Mouse (Mus musculus) frontal cortex, adult 2 months (tissue): ENCODE results near the gene Trib3. TPM values are rescaled to one million over a fixed set of nuclear protein-coding genes. Genes with fewer than 3 reads are reported as not detected.
A peak's percentile ranks its signal among the peaks of the same experiment; 100 is the strongest.

Source experiments
- DNase-seq, 2 experiments: peaks; one replicate each; pipeline ENCODE4 v3.0.0; 2022; ENCODE audit warnings: low spot score in 1 of 2; ENCODE audit errors: extremely low spot score in 1 of 2
- polyA plus RNA-seq: library from polyadenylated mRNA; depleted of rRNA; stranded (reverse); fragments of >200 nt; gene quantifications from 2 replicates; pipeline ENCODE4 v1.2.3, GENCODE M21; 2012

Gene Trib3
- polyA plus RNA-seq, 1 experiment: 0.52 TPM

DNA sequence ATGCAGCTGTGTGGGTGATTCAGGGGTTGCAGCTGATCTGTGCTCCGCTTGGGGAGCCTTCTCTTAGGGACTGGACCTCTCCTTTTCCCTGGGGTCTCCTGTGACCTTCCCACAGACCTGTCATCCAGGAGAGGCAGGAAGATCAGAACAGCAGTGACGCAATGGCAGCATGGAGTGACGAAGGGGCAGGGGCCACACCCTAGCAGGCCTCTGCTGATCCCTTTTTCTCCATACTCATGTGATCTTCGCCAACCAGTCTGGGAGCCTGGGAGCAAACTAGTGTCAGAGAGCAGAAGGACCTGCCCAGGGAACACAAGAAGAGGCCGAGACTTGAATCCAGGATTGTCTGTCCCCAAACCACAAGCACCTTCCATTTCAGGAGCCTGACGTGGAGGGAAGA, 5.4 kb upstream of the Trib3 start:
- no peak for DNase-seq

DNA sequence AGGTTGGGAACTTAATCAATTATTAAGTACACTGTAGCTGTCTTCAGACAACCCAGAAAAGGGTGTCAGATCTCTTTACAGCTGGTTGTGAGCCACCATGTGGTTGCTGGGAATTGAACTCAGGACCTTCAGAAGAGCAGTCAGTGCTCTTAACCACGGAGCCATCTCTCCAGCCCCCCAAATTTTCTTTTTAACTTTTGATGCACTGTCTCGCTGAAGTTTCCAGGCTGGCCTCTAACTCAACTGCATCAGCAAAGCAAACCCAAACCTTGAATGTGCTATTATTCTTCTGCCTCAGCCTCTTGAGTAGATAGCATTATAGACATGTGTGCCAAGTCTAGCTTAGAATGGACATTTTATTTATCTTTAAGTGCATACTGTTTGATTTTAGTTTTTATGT, 3.9 kb upstream of the Trib3 start:
- no peak for DNase-seq

DNA sequence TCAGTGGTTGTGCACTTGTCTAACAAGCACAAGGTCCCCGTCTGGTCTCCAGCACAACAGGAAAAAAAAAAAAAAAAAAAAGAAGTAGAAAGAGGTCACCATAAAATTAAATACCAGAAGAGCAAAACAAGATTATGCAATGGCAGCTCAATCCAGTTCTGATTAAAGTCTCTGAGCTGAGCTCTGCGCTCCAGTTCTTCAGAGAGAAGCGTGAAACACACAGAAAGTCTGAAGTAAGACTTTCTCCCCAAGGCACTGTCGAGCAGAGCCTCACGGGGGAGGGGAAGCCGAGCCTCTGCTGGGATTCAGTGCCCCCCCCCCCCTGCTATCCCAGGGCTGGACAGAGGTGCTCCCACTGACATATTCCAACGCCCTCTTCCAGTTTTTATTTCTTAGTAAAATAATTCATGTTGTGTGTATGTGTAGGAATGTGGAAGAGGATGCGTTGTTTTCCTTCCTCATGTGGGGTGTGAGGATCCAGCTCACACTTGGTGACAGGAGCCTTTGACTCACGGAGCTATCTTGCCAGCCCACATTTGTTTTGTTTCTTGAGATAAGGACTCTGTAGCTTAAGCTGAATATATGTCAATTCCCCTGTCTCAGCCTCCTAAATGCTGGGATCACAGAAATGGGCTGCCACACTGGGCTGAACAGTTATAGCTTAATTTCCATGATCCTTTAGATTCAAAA, 3.1 kb upstream of the Trib3 start:
- DNase-seq: no peak

DNA sequence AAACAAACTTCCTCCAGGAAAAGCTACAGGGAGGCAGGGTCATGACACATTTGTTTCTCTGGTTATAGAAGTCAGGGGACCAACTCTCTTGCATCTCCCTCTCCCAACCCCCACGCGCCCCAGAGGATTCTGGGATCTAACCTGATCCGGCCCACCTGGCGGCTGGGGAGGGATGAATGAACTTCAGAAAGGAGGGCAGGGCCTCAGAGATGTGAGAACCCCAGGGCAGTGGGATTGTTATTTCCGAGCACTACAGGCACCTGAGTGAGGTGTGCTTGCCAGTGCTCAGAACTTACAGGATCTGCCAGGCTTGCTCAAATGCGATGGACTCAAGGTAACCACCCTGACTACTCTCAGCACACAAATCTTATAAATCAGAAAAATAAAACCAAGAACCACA, 1.6 kb upstream of the Trib3 start:
- no peak for DNase-seq

DNA sequence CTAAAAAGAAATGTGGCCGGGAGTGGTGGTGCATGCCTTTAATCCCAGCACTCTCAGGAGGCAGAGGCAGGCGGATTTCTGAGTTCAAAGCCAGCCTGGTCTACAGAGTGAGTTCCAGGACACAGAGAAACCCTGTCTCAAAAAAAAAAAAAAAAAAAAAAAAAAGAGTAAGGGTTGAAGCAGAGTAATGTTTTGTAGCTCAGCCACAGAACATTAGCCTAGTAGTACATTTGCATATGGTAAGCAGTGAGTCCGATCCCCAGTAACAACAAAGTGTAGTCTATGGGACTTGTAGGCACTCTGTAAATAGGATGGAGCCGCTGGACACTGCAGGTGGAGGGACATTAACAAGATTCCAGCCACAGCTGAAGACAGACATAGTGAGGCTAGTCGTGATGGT, 1.1 kb upstream of the Trib3 start:
- no peak for DNase-seq

DNA sequence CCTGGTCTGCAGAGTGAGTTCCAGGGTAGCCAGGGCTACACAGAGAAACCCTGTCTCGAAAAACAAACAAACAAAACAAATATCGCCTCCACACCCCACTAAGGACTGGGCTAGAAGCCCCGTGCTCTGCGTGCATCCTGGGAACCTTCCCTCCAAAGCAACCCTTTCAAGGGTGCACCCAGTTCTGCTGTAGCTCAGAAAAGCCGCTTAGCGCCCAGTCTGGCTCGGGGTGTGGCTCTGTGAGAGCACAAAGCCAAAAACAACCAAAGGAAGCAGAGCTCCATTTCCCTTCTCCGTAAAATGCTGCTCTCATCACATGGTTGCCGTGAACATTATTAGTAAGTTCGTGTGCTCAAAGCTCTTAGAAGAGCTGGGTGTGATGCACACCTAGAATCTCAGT, 529 bp upstream of the Trib3 start:
- no peak for DNase-seq

DNA sequence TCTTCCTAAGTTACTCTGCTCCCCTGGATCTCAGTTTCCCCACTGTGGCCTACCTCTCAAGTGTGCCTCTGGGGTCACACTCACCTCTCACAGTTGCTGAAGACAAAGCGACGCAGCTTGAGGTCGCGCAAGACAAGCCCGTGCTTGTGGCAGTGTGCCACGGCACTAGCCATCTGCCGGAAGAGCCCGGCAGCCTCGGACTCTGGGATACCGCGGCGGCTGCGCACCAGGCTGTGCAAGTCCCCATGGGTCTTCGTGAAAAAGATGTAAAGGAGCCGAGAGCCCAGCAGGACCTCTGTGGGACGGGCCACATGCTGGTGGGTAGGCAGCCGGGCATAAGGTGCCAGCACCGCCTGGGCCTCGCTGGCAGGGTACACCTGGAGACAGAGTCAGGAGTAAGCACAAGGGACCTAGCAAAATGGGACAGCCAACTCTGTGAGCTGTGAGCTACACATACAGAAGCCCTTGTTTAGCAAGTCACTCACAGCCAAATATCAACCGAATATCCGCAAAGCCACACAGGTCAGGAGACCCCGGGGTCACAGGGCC, 4.1 kb downstream of the Trib3 start:
- no peak for DNase-seq

DNA sequence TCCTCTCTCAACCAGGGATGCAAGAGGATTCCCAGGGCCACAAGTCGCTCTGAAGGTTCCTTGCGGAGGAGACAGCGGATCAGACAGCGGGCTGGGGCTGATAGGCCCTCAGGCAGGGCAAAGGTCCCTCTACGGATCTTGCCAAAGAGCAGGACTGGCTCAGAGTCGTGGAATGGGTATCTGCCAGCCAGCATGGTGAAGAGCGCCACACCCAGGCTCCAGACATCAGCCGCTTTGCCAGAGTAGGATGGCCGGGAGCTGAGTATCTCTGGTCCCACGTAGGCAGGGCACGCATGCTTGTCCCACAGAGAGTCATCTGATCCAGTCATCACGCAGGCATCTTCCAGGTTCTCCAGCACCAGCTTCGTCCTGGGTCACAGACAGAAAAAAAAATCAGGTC, 5.5 kb downstream of the Trib3 start:
- DNase-seq: no peak

DNA sequence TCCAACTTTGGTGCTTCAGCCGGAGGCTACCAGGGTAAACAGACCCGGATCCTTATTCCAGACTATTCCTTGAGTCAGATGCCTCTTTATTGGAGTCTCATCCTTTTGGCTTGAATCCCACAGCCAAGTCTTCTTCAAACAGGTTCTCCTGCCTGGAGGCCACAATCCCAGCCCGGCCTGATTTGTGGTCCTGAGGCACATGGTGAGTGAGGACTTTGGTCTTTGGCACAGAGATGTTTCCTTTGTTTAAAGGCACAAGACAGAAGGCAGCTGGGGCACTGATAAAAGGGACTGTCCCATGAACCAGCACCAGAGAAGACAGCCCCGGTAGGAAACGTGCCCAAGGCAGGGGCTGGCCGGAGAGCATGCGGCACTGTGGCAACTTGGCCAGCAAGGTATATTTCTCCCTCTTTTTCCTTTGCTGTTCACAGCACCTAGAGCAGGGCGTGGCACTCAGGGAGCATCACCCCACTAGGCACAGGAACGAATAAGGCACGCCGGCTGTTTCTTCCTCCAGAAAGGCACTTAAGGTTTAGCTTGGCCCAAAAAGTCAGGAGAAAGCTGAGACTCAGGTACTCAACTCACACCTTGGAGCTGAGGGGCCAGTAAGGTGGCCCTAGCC, 6.1 kb downstream of the Trib3 start:
- no peak for DNase-seq

DNA sequence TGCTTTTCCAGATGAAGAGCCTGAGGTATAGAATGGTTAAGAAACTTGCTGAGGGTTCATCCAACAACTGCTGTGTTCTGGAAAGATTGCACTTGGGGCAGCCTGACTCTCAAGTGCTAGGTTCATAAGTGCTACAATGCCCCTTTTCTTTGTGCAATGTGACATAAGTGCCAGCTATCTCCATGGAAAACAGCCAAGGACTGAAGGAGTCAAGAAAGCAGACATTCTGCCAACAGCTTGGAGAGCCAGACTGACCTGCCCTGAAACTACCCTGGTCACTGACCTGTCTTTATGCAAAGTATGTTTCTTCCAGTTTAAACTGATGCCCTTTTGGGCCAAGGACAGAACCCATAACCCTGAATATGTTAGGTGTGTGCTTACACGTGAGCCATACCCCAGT, 7.0 kb downstream of the Trib3 start:
- no peak for DNase-seq

DNA sequence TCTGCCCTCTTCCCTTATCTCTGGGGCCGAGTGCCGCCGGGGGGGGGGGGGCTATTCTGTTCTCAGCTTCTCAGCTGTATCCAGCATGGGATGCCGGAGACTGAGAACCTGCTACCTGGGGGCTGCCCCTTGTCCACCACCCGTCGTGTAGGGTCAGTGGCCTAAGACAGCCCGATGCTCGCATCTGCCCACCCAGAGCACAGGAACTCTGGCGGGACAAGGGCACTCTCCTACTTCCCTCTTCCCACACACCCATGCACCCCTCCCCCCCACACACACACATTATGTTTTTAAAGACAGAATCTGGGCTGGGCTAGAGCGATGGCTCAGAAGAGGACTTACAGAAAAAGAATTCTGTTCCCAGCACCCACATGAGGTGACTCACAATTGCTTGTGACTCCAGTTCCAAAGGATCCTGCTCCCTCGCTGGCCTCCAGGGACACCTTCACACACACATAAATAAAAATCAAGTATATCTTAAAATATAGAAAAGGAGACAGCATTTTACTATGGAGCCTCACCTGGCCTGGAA, 8.5 kb downstream of the Trib3 start:
- peak in 1 of 2 experiments; percentile 26 for DNase-seq

DNA sequence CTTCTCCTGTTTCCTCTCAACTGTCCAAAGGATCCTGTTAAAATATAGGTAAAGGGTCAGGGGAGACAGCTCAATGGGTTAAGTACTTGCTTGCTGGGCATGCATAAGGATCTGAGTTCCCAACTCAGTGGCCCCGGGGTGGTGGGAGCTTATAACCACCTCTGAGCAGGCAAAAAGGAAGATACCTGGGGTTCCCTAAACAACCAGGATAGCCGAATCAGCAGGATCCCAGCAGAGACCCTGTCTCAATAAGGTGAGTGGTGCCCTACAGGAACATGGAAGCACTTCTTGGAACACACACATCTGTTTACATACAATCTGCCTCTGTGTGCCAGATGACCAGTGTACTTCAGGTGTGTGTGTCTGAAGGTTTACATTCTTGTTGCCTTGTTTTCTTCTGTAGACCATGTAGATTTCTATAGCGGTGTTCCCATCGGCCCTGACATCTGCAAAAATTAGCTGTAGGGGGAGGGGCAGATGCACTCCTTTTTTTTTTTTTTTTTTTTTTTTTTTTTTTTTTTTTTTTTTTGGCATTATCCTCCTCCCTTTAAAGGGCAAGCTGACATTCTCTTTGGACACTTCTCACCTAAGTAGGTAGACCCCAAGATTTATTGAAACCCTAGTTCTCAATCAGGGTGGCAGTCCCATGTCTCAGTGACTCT, 10.4 kb downstream of the Trib3 start:
- DNase-seq: no peak

DNA sequence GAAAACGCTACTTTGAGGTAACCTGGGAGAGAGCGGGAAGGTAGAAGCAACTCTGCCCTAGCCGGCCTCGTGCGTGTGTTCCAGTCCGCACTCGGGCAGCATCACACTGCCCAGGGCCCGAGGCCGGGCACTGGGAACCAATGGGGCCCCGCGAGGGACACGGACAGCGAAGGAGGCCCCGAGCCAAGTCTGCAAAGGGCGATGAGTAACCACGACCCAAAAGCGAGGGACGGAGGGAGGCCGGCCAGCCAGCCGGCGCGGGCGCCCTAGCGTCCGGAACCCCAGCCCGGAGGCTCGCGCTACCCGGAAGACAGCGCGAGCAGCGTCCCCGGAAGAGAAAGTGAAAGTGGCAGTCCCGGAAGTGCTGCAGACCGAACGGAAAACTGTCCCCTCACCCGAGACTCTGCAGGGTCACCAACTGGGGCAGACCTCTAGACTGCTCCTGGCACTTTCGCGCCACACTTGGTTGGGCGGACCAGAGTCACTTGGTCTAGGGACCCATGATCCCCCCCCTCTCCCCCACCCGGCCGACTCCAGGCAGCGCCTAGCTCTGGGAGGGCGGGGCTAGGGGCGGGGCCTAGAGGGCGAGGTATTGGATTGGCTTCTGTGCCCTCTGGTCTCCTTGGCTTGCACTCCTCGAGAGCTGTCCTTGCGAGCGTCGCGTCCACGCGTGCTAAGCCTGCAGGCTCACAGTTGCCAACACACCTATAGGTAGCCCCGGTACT, 11.6 kb downstream of the Trib3 start, which contains the start of gene Rbck1:
Rbck1 (minus strand) TSS at position 553 of the 725 bp plus-strand sequence.
- DNase-seq: peak; percentile 84

DNA sequence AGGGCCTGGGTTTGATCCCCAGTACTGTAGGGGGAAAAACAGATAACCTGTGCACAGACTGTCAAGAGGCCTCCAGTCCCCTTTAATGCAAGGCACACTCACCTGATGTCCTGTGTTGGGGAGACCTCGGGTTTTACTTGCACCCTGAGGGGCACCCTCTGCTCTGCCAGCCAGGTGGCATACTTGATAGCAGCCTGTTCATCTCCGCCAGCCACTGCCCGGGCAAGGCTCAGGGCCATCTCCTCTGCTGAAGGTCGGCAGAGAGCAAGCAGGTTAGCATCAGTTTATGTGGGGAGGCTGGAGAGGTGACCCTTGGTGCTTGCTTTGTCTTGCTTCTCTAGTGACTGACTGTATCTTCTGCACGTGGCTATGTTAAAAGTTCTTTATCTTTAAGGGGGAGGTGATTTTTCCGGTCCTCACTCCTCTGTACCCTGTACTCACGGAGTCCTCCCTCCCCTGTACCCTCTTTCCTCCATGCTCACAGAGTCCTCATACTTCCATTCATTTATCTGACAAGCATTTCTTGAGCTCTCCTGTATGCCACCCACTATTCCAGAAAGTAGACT, 12.9 kb downstream of the Trib3 start:
- DNase-seq: no peak

DNA sequence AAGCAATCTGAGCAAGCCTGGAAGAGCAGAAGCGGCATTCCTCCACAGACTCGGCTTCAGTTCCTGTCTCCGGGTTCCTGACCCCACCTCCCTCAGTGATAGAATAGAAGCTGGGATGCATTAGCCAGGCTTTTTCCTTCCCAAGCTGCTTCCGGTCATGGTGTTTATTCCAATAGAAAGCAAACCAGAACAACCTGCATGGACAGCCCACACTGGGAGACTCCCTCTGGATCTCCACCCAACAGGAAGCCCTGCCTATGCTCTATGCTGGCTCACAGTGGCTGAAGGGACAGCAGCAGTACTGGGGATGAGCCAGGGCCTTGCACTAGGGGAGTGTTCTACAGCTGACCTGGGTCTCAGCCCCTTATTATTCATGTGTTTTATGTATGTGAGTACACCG, 15.9 kb downstream of the Trib3 start:
- no peak for DNase-seq

DNA sequence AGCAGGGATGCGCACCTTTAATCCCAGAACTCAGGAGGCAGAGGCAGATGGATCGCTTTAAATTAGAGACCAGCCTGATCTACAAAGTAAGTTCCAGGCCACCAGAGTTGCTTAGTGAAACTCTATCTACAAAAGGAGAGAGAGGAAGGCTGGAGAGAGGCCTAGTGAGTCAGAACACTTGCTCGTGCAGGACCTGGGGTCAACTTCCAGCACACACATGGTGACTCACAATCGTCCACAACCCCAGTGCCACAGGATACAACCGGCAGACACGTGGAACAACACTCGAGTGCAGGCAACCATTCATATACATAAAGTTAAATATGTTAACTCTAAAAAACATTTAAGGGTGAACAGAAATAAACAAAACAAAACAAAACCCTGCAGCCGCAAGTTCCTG, 17.2 kb downstream of the Trib3 start:
- no peak for DNase-seq

DNA sequence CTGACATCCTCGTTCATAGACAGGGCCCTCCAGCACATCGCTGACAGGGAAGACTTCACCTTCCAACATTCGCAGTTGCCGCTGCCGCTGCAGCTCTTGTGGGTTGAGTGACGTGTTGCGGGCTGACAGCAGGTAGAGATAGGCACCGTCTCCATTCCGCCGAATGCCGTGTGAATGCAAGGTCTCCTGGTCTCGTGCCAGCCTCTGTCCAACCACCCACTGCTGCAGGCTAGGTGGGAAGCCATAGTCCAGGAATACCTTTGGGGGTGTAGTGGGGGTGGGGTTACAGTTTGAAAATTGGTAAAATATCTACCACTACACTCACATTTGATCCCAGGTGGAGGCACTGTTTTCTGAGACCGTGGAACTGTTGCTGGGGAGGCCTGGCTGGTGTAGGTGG, 17.7 kb downstream of the Trib3 start:
- no peak for DNase-seq

DNA sequence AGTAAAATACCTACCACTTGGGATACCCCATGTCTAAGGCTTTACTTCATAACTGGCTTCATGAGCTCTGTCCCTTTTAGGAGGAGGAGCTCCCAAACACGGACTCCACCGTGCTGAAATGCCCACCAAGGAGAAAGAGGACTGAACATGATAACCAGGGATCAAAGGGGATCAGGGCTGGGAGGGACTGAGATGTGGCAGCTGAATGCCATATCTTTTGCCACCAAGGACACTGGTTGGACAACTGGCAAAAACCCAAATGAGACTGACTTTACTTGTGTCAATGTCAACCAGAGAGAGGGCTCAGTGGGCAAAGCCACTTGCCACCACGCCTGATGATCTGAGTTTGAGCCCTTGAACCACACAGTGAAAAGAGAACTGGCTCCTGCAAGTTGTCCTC, 19.0 kb downstream of the Trib3 start:
- DNase-seq: no peak

DNA sequence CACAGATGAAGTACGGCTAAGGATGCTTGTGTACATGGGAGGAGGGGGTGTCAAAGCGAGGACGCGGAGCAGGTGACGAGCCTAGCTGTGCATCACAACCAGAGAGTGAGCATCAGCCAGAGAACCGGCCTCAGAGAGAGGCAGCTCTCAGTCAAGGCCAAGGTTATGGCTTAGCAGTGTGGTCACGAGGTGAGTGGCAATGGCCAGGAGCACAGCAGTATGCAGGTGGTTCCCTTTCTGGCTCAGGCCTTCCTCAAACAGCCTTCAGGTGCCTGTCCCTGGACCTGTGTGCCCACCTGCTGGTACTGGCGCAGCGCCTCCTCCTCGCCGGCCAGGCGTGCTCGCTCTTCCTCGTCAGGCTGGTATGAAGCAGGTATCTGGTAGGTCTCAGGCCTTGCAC, 19.9 kb downstream of the Trib3 start:
- no peak for DNase-seq

DNA sequence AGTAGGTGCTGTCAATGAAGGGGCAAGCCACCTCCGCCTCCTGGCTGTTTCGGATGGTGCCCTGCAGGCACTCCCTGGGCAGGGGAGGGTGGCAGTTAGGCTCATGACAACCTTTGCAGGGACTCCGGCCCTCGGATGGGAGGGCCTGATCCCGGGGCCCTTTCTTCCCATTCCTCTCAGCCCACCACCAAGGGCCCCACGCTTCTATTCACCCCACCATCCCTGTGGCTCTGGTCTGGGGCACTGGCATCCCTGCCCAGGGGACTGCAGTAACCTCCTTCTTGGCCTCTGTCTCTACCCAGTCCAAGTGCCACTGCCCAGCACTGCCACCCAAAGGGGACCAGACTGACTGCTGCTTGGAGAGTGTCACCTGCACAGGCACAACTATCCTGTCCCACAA, 21.6 kb downstream of the Trib3 start:
- DNase-seq: no peak

DNA sequence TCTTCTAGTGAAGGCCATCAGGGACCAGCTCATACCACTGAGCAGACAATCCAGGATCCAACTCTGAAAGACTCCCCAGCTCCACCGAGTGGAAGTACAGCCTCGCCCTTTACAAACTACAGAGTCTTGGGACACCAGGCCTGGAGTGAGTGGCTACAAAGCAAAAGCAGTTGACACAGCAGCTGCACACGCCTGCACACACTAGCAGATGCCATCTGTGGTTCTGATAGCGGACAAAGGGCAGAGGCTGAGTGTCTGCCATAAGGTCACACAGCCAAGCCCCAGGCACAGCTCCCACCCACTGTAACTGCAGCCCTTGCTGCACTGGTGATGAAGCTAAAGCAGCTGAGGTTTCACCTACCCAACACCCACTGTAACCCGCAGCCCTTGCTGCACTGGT, 22.3 kb downstream of the Trib3 start:
- peak in 1 of 2 experiments; percentile 13 for DNase-seq
